Mouse (Mus musculus) cerebellum, adult 9-11 months (tissue): ENCODE measurements around the gene Nipal4.

ENCODE experiments used
- DNase-seq: peaks from one replicate; pipeline ENCODE4 v3.0.0; 2022

Gene Nipal4

GRCm38 (mm10) chr11:46156945-46157344 lies 9.4 kb downstream of the Nipal4 start:
- no peak for DNase-seq

GRCm38 (mm10) chr11:46146619-46147018 lies 19.7 kb downstream of the Nipal4 start:
- DNase-seq: no peak

GRCm38 (mm10) chr11:46145163-46145875 lies 21.0 kb downstream of the Nipal4 start:
- no peak for DNase-seq

GRCm38 (mm10) chr11:46143342-46143741 lies 23.0 kb downstream of the Nipal4 start:
- DNase-seq: no peak

GRCm38 (mm10) chr11:46134899-46135298 lies 31.4 kb downstream of the Nipal4 start:
- no peak for DNase-seq

- DNase-seq: no peak
These were observed 35.0 kb downstream of the Nipal4 start for GRCm38 (mm10) chr11:46131022-46131986.

- DNase-seq: peak; percentile 33
These were observed 37.8 kb downstream of the Nipal4 start for GRCm38 (mm10) chr11:46128548-46128945.

- no peak for DNase-seq
These were observed 38.4 kb downstream of the Nipal4 start for GRCm38 (mm10) chr11:46127621-46128547.

GRCm38 (mm10) chr11:46126827-46127410 lies 39.4 kb downstream of the Nipal4 start:
- DNase-seq: no peak

- DNase-seq: no peak
These were observed 40.0 kb downstream of the Nipal4 start for GRCm38 (mm10) chr11:46126317-46126716.

- DNase-seq: no peak
These were observed 40.5 kb downstream of the Nipal4 start for GRCm38 (mm10) chr11:46125835-46126229.

GRCm38 (mm10) chr11:46125093-46125834 lies 41.0 kb downstream of the Nipal4 start:
- no peak for DNase-seq

- no peak for DNase-seq
These were observed 42.9 kb downstream of the Nipal4 start for GRCm38 (mm10) chr11:46123328-46123866.

- DNase-seq: no peak
These were observed 43.4 kb downstream of the Nipal4 start for GRCm38 (mm10) chr11:46122875-46123274.

GRCm38 (mm10) chr11:46121666-46122065 lies 44.6 kb downstream of the Nipal4 start:
- DNase-seq: no peak

- no peak for DNase-seq
These were observed 46.2 kb downstream of the Nipal4 start for GRCm38 (mm10) chr11:46120084-46120483.

- DNase-seq: no peak
These were observed 46.7 kb downstream of the Nipal4 start for GRCm38 (mm10) chr11:46119624-46120023.

- DNase-seq: no peak
These were observed 49.8 kb downstream of the Nipal4 start for GRCm38 (mm10) chr11:46116510-46116909.

GRCm38 (mm10) chr11:46115411-46116173 lies 50.7 kb downstream of the Nipal4 start:
- DNase-seq: no peak

- DNase-seq: no peak
These were observed 51.3 kb downstream of the Nipal4 start for GRCm38 (mm10) chr11:46115011-46115410.

GRCm38 (mm10) chr11:46114221-46114620 lies 52.1 kb downstream of the Nipal4 start:
- no peak for DNase-seq
